Mouse (Mus musculus) ES-E14 (cell line): ENCODE data around the gene Uqcc1. TPM values are rescaled to one million over a fixed set of nuclear protein-coding genes. Genes with fewer than 3 reads are reported as not detected.

Experiments
- DNase-seq: peaks from one replicate; pipeline ENCODE4 v3.0.0-alpha.2; 2013; ENCODE audit warnings: low read depth, low spot score
- H3K27ac ChIP-seq: 2 replicates; pipeline ENCODE4 v1.5.1; 2012; ENCODE audit warnings: low read depth, mild to moderate bottlenecking, low read length, moderate library complexity, mixed read lengths; ENCODE audit not compliant: poor library complexity, insufficient read depth, severe bottlenecking
- H3K36me3 ChIP-seq: 2 replicates; pipeline ENCODE4 v1.6.1; 2012; ENCODE audit warnings: mild to moderate bottlenecking, low read length, moderate library complexity, mixed read lengths; ENCODE audit not compliant: control insufficient read depth, poor library complexity, insufficient read depth, severe bottlenecking
- H3K4me1 ChIP-seq, 2 experiments: fragments of 150-350 bp in 1 of 2; sonication (generic) in 1 of 2; 2 replicates each; pipeline ENCODE4 v1.6.1; 2012; ENCODE audit warnings: low read length in 2 of 2, mild to moderate bottlenecking in 1 of 2, mixed read lengths in 1 of 2; ENCODE audit not compliant: control insufficient read depth in 2 of 2, insufficient read depth in 2 of 2, poor library complexity in 1 of 2
- H3K4me3 ChIP-seq, 2 experiments: fragments of 150-350 bp in 1 of 2; sonication (generic) in 1 of 2; 2 replicates each; pipeline ENCODE4 v1.5.1; 2012; ENCODE audit warnings: low read length in 2 of 2, low read depth in 1 of 2, mild to moderate bottlenecking in 1 of 2, mixed read lengths in 1 of 2; ENCODE audit not compliant: insufficient read depth in 1 of 2, poor library complexity in 1 of 2, severe bottlenecking in 1 of 2
- H3K9ac ChIP-seq: 2 replicates; pipeline ENCODE4 v1.6.1; 2012; ENCODE audit warnings: low read depth, mild to moderate bottlenecking, low read length, mixed read lengths; ENCODE audit not compliant: poor library complexity, insufficient read depth, severe bottlenecking
- H3K9me3 ChIP-seq: fragments of 150-350 bp; sonication (generic); 2 replicates; pipeline ENCODE4 v1.6.1; 2012; ENCODE audit warnings: low read depth, mild to moderate bottlenecking, low read length; ENCODE audit not compliant: control insufficient read depth, insufficient read depth
- CHD2 ChIP-seq: IDR thresholded peaks from 2 replicates; pipeline ENCODE4 v1.6.1; 2014; ENCODE audit warnings: mild to moderate bottlenecking, low read depth, low read length, inconsistent platforms
- HCFC1 ChIP-seq: IDR thresholded peaks from 2 replicates; pipeline ENCODE4 v1.6.1; 2012; ENCODE audit warnings: low read length, inconsistent platforms, borderline replicate concordance; ENCODE audit not compliant: insufficient read depth
- MAFK ChIP-seq: IDR thresholded peaks from 2 replicates; pipeline ENCODE4 v1.6.1; 2014; ENCODE audit warnings: mild to moderate bottlenecking, low read depth, low read length, inconsistent platforms; ENCODE audit not compliant: insufficient read depth
- ZC3H11A ChIP-seq: IDR thresholded peaks from 2 replicates; pipeline ENCODE4 v1.6.1; 2012; ENCODE audit warnings: low read depth, mild to moderate bottlenecking, inconsistent platforms, low read length, borderline replicate concordance
- ZNF384 ChIP-seq: IDR thresholded peaks from 2 replicates; pipeline ENCODE4 v1.6.1; 2012; ENCODE audit warnings: low read depth, low read length, inconsistent platforms
- in situ Hi-C, 2 experiments: fragments of 600-800 bp; cut with MboI; formaldehyde crosslinking; loops; one replicate each; pipeline ENCODE4 v1.15.1; 2025; ENCODE audit warnings: low sequenced_read_pairs in 2 of 2, inconsistent platforms in 1 of 2; ENCODE audit not compliant: unreplicated experiment in 2 of 2
- total RNA-seq: library from RNA; depleted of rRNA; stranded (reverse); fragments of 300-350 nt; gene quantifications from 2 replicates; pipeline ENCODE4 v1.2.3, GENCODE M21; 2012

Uqcc1 gene
- total RNA-seq, 1 experiment: 61.7 TPM

DNA sequence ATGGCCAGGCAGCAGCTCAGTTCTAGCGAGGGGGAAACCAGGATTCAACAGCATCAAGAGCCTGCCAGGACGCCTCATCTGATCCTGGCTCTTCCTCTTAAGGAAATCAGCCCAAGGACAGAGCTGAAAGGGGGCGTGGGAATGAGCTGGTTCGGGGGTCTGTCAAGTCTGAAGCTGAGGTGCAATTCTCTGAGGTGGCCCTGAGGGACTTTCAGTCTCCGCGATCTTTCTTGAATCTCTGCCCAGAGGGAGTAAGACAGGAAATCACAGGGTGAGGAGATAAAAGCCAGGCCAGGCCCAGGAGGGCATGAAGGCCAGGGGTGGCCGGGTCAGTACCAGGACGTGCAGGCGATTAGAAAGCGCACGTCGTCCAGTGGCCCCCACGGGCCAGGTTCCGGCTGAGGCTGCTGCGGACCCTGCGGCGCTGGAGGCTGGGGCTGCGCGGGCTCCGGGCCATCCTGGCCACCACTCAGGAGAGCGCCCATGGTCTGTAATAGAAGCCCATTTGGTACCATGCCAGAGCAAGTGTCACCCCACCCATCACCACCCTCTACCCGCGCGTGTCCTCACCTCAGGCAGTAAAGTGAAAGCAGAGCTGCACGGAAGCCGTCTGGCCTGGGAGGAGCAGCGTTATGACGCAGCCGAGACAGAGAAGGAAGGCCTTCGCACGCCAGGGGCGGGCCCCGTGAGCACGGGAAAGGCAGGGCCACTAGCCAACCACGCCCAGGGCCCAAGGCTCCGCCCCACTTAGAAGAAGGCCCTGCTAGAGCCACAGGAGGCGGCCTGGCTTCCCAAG, 111.3 kb downstream of the Uqcc1 start:
- H3K9ac ChIP-seq: peak overlapping the region; percentile 86
- H3K4me3 ChIP-seq: peak overlapping the region; percentile 76 to 87
- DNase-seq: peak; percentile 89
- peaks cover 32% of the 10 kb centered on the region for H3K36me3 ChIP-seq
- no peak for TF ChIP-seq MAFK
- no peak for TF ChIP-seq ZC3H11A
- TF ChIP-seq HCFC1: no peak
- no peak for TF ChIP-seq ZNF384
- TF ChIP-seq CHD2: peak; percentile 24; the same call in 1 of the 2 replicates
- in situ Hi-C loops: no loop called here
- H3K9me3 ChIP-seq: no peaks in the 10 kb centered on the region
- peaks cover 0 to 1% of the 10 kb centered on the region in 2 experiments; a peak in 1 of 4 replicates for H3K4me1 ChIP-seq
- H3K27ac ChIP-seq: no peak overlapping the region

DNA sequence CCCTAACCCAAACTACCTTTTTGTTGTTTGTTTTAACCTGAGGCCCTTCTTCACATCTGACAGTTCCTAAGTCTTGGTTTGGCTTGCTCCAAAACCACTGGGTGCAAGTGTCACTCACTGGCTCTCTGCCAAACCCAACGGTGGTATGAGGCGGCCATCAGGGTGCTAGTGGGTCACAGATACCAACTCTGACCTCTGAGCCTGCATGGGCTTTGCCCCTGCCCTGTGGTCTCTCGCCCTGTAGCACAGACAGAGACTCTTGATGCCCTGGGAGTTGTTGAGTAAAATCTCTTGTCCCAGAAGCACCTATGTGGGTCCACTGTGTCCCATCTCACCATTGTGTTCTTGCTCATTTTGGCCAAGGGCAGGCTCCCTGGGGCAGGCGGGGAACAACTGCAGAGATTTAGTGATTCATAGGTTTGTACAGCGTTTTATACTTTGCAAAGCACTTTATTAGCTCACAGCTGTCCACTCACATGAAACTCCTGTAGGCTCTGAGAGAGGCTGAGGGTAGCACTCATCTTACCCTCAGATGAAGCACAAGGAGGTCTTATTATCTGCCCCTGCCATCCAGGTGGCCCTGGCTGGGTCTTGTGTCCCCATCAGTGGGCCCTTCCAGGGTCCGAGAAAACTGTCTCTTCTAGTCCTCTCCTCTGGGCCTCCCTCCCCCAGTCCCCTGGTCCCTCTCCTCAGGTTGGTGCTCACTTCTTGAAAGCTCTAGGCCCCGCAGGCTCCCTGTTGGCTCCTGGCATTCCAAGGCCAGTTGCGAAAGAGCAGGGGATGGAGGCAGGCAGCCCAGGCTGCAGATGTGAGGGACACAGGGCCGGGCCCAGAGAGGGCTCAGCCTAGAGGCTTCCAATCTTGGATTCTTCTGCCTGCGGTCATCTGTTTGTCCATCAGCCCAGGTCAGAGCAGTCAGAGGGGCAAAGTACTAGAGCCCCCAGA, 112.5 kb downstream of the Uqcc1 start:
- H3K9ac ChIP-seq: no peak overlapping the region; the same call in 1 of the 2 replicates
- no peak for DNase-seq
- peaks cover 21% of the 10 kb centered on the region for H3K36me3 ChIP-seq
- H3K4me3 ChIP-seq: no peak overlapping the region
- H3K27ac ChIP-seq: no peak overlapping the region
- H3K9me3 ChIP-seq: no peaks in the 10 kb centered on the region
- TF ChIP-seq ZC3H11A: no peak
- no peak for TF ChIP-seq HCFC1
- no peak for TF ChIP-seq MAFK
- TF ChIP-seq ZNF384: no peak
- TF ChIP-seq CHD2: no peak
- H3K4me1 ChIP-seq: peaks cover 0 to 2% of the 10 kb centered on the region in 2 experiments; a peak in 1 of 4 replicates
- in situ Hi-C loops: no loop called here

DNA sequence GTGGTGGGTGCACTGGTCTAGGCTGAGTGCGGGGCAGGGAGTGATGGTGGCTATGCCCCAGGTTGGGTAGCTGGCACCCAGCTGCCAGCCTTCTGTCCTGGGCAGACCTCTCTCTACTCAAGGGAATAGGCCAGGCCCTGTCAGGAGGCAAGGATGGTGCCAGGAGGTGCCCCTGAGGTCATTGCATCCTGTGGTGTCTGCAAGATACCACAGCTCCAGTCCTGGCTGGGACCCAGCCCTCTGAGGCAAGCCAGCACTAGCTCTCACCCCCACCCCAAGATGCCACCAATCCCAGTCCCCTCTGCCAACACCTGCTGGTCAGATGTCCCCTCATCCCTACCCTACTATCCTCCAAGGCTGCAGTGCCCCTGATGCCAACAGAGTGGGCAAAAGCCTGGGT, 113.9 kb downstream of the Uqcc1 start:
- Histone ChIP-seq H3K36me3 (peaks cover 10% of the 10 kb centered on the region), H3K9ac (no peak overlapping the region), H3K9me3 (no peaks in the 10 kb centered on the region), H3K4me1 (peaks cover 0 to 6% of the 10 kb centered on the region in 2 experiments; a peak in 1 of 4 replicates), H3K4me3 (no peak overlapping the region), H3K27ac (no peak overlapping the region)
- DNase-seq: no peak
- in situ Hi-C loops: no loop called here
- no peak for TF ChIP-seq MAFK
- TF ChIP-seq ZNF384: no peak
- no peak for TF ChIP-seq ZC3H11A
- TF ChIP-seq CHD2: no peak
- TF ChIP-seq HCFC1: no peak

DNA sequence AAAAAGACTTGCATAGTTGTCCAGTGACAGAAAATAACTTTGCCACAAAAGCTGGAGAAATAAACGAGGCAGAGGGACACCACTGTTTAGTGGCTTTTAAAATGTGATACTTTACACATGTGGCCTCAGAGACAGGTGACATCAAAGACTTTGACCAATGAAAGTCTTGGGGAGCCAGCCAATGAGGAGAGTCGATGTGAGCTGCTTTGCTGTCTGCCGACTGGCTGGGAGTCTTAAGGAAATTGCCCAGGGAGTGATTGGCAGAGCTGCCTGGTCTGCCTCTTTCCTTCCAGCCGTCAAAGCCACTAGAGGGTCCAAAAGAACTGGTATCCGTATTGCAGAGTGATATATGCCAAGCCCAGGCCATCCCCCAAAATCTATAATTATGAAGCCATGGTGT, 115.3 kb downstream of the Uqcc1 start:
- Histone ChIP-seq H3K36me3 (peaks cover 3% of the 10 kb centered on the region; the same call in 1 of the 2 replicates), H3K4me1 (peaks cover 0 to 6% of the 10 kb centered on the region in 2 experiments; a peak in 1 of 4 replicates), H3K4me3 (no peak overlapping the region), H3K27ac (no peak overlapping the region), H3K9me3 (no peaks in the 10 kb centered on the region), H3K9ac (no peak overlapping the region)
- in situ Hi-C loops: no loop called here
- no peak for TF ChIP-seq ZNF384
- TF ChIP-seq ZC3H11A: no peak
- TF ChIP-seq HCFC1: no peak
- TF ChIP-seq CHD2: no peak
- TF ChIP-seq MAFK: no peak
- no peak for DNase-seq
